Mouse (Mus musculus): ENCODE measurements at regions not wholly inside any gene's neighbourhood (a gene's known extent, or its start where the extent isn't known, plus 50 kb on each side); places are given as distances from the start of the nearest gene placed in this dataset.

- no peak for TF ChIP-seq BHLHE40 (IDR thresholded peaks at IDR 0.05; ENCODE audit: borderline replicate concordance, low read depth, low read length)
- TF ChIP-seq POLR2A (IDR thresholded peaks at IDR 0.05; ENCODE audit: control insufficient read depth in 1 of 2, insufficient read depth in 1 of 2, low read depth in 1 of 2, low read length in 2 of 2, poor library complexity in 1 of 2) = no peak
- TF ChIP-seq CHD2 (IDR thresholded peaks at IDR 0.05; ENCODE audit: low read length) = no peak
- no peak for TF ChIP-seq CTCF (IDR thresholded peaks at IDR 0.05 in 2 of 3, conservative IDR thresholded peaks at IDR 0.05 in 1 of 3; ENCODE audit: control insufficient read depth in 1 of 3, insufficient read depth in 1 of 3, low read depth in 2 of 3, low read length in 3 of 3, poor library complexity in 1 of 3, severe bottlenecking in 1 of 3)
- TF ChIP-seq MXI1 (IDR thresholded peaks at IDR 0.05; ENCODE audit: low read depth, low read length) = no peak
- no peak for TF ChIP-seq USF2 (IDR thresholded peaks at IDR 0.05; ENCODE audit: borderline replicate concordance in 1 of 2, insufficient read depth in 1 of 2, low read depth in 1 of 2, low read length in 2 of 2)
- TF ChIP-seq NRF1 (IDR thresholded peaks at IDR 0.05; ENCODE audit: insufficient read depth, low read depth, low read length, poor library complexity, severe bottlenecking) = no peak
- no peak for TF ChIP-seq UBTF (IDR thresholded peaks at IDR 0.05; ENCODE audit: borderline replicate concordance, insufficient read depth, low read depth, low read length)
- no peak for TF ChIP-seq ZMIZ1 (IDR thresholded peaks at IDR 0.05; ENCODE audit: low read depth, low read length)
- no peak for TF ChIP-seq MYC (IDR thresholded peaks at IDR 0.05; ENCODE audit: low read depth, low read length)
- no peak for TF ChIP-seq GATA1 (IDR thresholded peaks at IDR 0.05; ENCODE audit: low read depth, low read length)
Observed at GRCm38 (mm10) chr2:75545971-75546370, 113.1 kb upstream of the Hnrnpa3 start.

All from MEL (cell line).